Mouse (Mus musculus) stomach, embryonic 14.5 days (tissue): Measurements from ENCODE around the gene D17H6S53E. TPM values are rescaled to one million over a fixed set of nuclear protein-coding genes. Genes with fewer than 3 reads are reported as not detected.

Source experiments
- ATAC-seq: fragments of 200-750 bp; cut with Nextera tagmentation; 2 replicates; pipeline ENCODE4 v1.8.0; 2017; ENCODE audit warnings: low read depth, moderate TSS enrichment; ENCODE audit not compliant: insufficient number of reproducible peaks, insufficient read depth, low FRiP score
- H3K27ac ChIP-seq: fragments of 300-500 bp; sonication (generic); 2 replicates; pipeline ENCODE4 v1.5.1; 2014; ENCODE audit warnings: mild to moderate bottlenecking, low read length, moderate library complexity, mixed read lengths
- H3K27me3 ChIP-seq: fragments of 300-500 bp; sonication (generic); 2 replicates; pipeline ENCODE4 v1.6.1; 2014; ENCODE audit warnings: low read length, control low read depth, mixed read lengths; ENCODE audit not compliant: control insufficient read depth, insufficient read depth
- H3K36me3 ChIP-seq: fragments of 300-500 bp; sonication (generic); 2 replicates; pipeline ENCODE4 v1.6.1; 2014; ENCODE audit warnings: mild to moderate bottlenecking, control low read depth, low read length, moderate library complexity, mixed read lengths; ENCODE audit not compliant: control insufficient read depth, insufficient read depth
- H3K4me1 ChIP-seq: fragments of 300-500 bp; sonication (generic); 2 replicates; pipeline ENCODE4 v1.6.1; 2014; ENCODE audit warnings: low read length, control low read depth, mixed read lengths; ENCODE audit not compliant: control insufficient read depth, insufficient read depth
- H3K4me2 ChIP-seq: fragments of 300-500 bp; sonication (generic); replicated peaks from 2 replicates; pipeline ENCODE4 v1.6.1; 2014; ENCODE audit warnings: low read depth, low read length, control low read depth
- H3K4me3 ChIP-seq: fragments of 300-500 bp; sonication (generic); 2 replicates; pipeline ENCODE4 v1.5.1; 2014; ENCODE audit warnings: low read depth, low read length, control low read depth
- H3K9ac ChIP-seq: fragments of 300-500 bp; sonication (generic); replicated peaks from 2 replicates; pipeline ENCODE4 v1.6.1; 2014; ENCODE audit warnings: low read depth, mild to moderate bottlenecking, control low read depth, low read length, moderate library complexity, mixed read lengths
- H3K9me3 ChIP-seq: fragments of 300-500 bp; sonication (generic); 2 replicates; pipeline ENCODE4 v1.6.1; 2016; ENCODE audit warnings: low read depth, low read length, control low read depth; ENCODE audit not compliant: control insufficient read depth
- whole genome bisulfite sequencing: fragments of 180-500 bp; shearing (Covaris S2); extraction: QIAGEN DNeasy Blood & Tissue Kit; methylation state at CpG from one replicate; pipeline ENCODE4 v1.1.7; 2014; 5-methylcytosine and 5-hydroxymethylcytosine counted together
- polyA plus RNA-seq: library from polyadenylated mRNA; unstranded; fragments of >200 nt; fragmentation: Nextera tagmentation; extraction: Ambion mirVana; gene quantifications from 2 replicates; pipeline ENCODE4 v1.2.1, GENCODE M21; 2014

The D17H6S53E gene
- polyA plus RNA-seq, 1 experiment from 2014 or later, result 13.3 TPM

- WGBS, result 79% methylated on average over 3 of the region's 3 CpGs
- Histone ChIP-seq H3K4me1 (no peaks in the 10 kb centered on the region), H3K4me3 (no peak overlapping the region), H3K9me3 (no peaks in the 10 kb centered on the region), H3K9ac (no peak overlapping the region), H3K27ac (no peak overlapping the region), H3K36me3 (no peaks in the 10 kb centered on the region), H3K27me3 (no peaks in the 10 kb centered on the region), H3K4me2 (no peak overlapping the region)
- no peak for ATAC-seq
Observed at GRCm38 (mm10) chr17:35083929-35084497, 42.2 kb upstream of the D17H6S53E start.

- H3K9me3 ChIP-seq, result no peaks in the 10 kb centered on the region
- no peak within 1 kb of the TSS for H3K4me3 ChIP-seq
- 63% methylated on average over 7 of the region's 7 CpGs for whole genome bisulfite sequencing
- no peak within 1 kb of the TSS for H3K9ac ChIP-seq
- H3K4me1 ChIP-seq, result peaks cover 5% of the 10 kb centered on the region
- ATAC-seq, result no peak
- no peak within 1 kb of the TSS for H3K27ac ChIP-seq
- H3K36me3 ChIP-seq, result no peaks in the 10 kb centered on the region; the same call in 1 of the 2 replicates
- no peaks in the 10 kb centered on the region for H3K27me3 ChIP-seq
- no peak within 1 kb of the TSS for H3K4me2 ChIP-seq
Observed at GRCm38 (mm10) chr17:35085208-35085865, 40.8 kb upstream of the D17H6S53E start, which contains the start of gene Ly6g6f. Ly6g6f (minus strand) TSS chr17:35085610.

GRCm38 (mm10) chr17:35088151-35088550 is 38.0 kb upstream of the D17H6S53E start:
- Histone ChIP-seq H3K27ac (no peak overlapping the region), H3K9ac (no peak overlapping the region), H3K27me3 (no peaks in the 10 kb centered on the region), H3K4me3 (no peak overlapping the region), H3K9me3 (no peaks in the 10 kb centered on the region), H3K36me3 (peaks cover 16% of the 10 kb centered on the region), H3K4me1 (peaks cover 10% of the 10 kb centered on the region), H3K4me2 (no peak overlapping the region)
- 43% methylated on average over 2 of the region's 2 CpGs for WGBS
- ATAC-seq, result no peak

GRCm38 (mm10) chr17:35088825-35089644 is 37.1 kb upstream of the D17H6S53E start, which contains the start of gene Abhd16a:
Abhd16a (plus strand) TSS chr17:35089263.
- no peaks in the 10 kb centered on the region for H3K9me3 ChIP-seq

GRCm38 (mm10) chr17:35090166-35090932 is 35.8 kb upstream of the D17H6S53E start:
- WGBS, result 61% methylated on average over 8 of the region's 8 CpGs
- Histone ChIP-seq H3K4me1 (peaks cover 10% of the 10 kb centered on the region), H3K9ac (peak overlapping the region; percentile 77; the same call in 1 of the 2 replicates), H3K9me3 (no peaks in the 10 kb centered on the region), H3K4me3 (peak overlapping the region; percentile 54), H3K36me3 (peaks cover 31% of the 10 kb centered on the region), H3K27me3 (no peaks in the 10 kb centered on the region), H3K27ac (peak overlapping the region; percentile 92; the same call in 1 of the 2 replicates), H3K4me2 (peak overlapping the region; percentile 52)
- ATAC-seq, result no peak

More at GRCm38 (mm10) chr17:35088825-35089644, 37.1 kb upstream of the D17H6S53E start, which contains the start of gene Abhd16a:
- ATAC-seq, result peak; percentile 96
- peaks cover 10% of the 10 kb centered on the region for H3K4me1 ChIP-seq
- peak within 1 kb of the TSS; percentile 77 for H3K9ac ChIP-seq
- H3K4me2 ChIP-seq, result peak within 1 kb of the TSS; percentile 52
- H3K36me3 ChIP-seq, result peaks cover 21% of the 10 kb centered on the region
- H3K4me3 ChIP-seq, result peak within 1 kb of the TSS; percentile 54
- H3K27ac ChIP-seq, result peak within 1 kb of the TSS; percentile 92
- 3% methylated on average over 67 of the region's 67 CpGs for WGBS
- H3K27me3 ChIP-seq, result no peaks in the 10 kb centered on the region

GRCm38 (mm10) chr17:35092403-35093198 is 33.6 kb upstream of the D17H6S53E start:
- no peak overlapping the region for H3K9ac ChIP-seq
- H3K4me1 ChIP-seq, result peaks cover 10% of the 10 kb centered on the region
- ATAC-seq, result no peak
- no peak overlapping the region for H3K27ac ChIP-seq
- H3K36me3 ChIP-seq, result peaks cover 46% of the 10 kb centered on the region
- H3K9me3 ChIP-seq, result no peaks in the 10 kb centered on the region
- H3K4me2 ChIP-seq, result no peak overlapping the region
- no peak overlapping the region for H3K4me3 ChIP-seq
- H3K27me3 ChIP-seq, result no peaks in the 10 kb centered on the region
- WGBS, result 88% methylated on average over 14 of the region's 14 CpGs

GRCm38 (mm10) chr17:35094475-35095365 is 31.5 kb upstream of the D17H6S53E start:
- Histone ChIP-seq H3K9ac (no peak overlapping the region), H3K4me3 (no peak overlapping the region), H3K4me1 (peaks cover 10% of the 10 kb centered on the region), H3K36me3 (peaks cover 62% of the 10 kb centered on the region), H3K4me2 (no peak overlapping the region), H3K9me3 (no peaks in the 10 kb centered on the region), H3K27ac (no peak overlapping the region), H3K27me3 (no peaks in the 10 kb centered on the region)
- ATAC-seq, result no peak
- WGBS, result 89% methylated on average over 15 of the region's 15 CpGs
